Mouse (Mus musculus) bone marrow, adult 2 months (tissue): ENCODE results near the gene BC004004.

ENCODE experiments used
- CTCF ChIP-seq: fragments of 200-500 bp; IDR thresholded peaks from 2 replicates; pipeline ENCODE4 v1.5.1; 2011; ENCODE audit warnings: low read length, control low read depth; ENCODE audit not compliant: control insufficient read depth, insufficient read depth
- POLR2A ChIP-seq: fragments of 200-500 bp; IDR thresholded peaks from 2 replicates; pipeline ENCODE4 v1.6.1; 2011; ENCODE audit warnings: low read depth, mild to moderate bottlenecking, control low read depth, low read length, borderline replicate concordance; ENCODE audit not compliant: control insufficient read depth

DNA sequence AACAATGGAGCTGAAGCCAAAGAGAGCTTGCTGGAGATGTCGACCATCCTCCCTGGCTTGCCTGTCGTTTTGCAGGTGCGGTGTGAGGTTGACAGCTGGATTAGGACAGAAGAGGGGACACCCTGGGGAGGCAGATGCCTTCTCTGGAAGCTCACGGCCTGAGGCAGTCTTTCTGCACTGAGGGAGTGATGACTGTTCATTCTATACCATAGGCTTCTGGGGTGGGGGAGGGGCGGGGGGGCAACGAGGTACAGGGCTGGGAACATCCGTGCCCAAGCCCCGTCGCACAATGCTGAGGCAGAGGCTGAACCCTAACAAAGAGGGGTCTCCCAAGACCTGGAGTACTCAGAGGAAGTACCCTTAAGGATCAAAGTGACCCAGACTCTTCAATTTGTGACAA, 88.3 kb downstream of the BC004004 start:
- TF ChIP-seq POLR2A: no peak
- TF ChIP-seq CTCF: no peak
